Mouse (Mus musculus): ENCODE data around the gene Rap1a.

Gene Rap1a

DNA sequence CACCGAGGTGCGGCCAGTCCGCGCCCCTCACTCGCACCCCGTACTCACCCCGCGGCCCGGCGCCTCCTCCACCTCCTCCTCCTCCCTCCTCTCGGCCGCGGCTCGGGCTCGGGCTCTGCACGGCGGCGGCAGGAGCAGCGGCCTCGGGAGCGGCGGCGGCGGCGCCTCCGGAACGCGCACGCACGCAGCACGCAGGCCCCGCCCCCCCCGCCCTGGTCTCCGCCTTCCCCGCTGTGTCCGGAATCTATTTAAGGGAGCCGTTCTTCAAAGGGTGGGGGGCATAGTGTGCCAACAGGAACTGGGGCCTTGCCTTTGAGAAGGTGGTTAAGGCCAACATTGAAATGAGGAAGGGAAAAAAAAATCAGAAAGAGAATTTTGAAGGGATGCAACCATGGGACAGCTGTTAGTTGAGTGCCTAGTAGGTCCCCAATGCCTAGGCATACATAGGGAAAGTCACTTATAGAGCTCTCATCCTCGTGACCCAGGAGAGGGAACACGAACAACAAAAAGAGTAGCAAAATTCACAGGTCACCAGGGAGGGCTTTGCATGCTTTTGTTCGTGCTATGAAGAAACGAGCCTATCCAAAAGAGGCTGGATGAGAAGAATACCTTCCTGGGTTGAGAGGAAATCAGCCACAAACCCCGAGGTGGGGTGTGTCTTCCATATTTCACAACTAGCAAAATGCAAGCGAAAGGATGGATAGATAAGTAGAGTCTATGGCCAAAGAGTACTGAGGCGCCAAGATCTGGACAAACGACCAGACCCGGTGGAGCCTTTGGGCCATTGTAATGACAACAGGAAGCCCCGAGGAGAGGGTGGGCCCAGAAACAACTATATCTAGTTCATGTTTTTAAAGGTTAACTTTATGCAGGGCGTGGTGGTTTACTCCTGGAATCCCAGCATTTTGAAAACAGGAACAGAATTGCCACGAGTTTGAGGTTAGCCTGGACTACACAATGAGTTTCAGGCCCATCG lies at the start of gene Rap1a:
TSS of gene Rap1a (minus strand) at position 146 of the 976 bp plus-strand sequence.
- DNase-seq (ENCODE audit: low read depth, low spot score): peak; percentile 85

DNA sequence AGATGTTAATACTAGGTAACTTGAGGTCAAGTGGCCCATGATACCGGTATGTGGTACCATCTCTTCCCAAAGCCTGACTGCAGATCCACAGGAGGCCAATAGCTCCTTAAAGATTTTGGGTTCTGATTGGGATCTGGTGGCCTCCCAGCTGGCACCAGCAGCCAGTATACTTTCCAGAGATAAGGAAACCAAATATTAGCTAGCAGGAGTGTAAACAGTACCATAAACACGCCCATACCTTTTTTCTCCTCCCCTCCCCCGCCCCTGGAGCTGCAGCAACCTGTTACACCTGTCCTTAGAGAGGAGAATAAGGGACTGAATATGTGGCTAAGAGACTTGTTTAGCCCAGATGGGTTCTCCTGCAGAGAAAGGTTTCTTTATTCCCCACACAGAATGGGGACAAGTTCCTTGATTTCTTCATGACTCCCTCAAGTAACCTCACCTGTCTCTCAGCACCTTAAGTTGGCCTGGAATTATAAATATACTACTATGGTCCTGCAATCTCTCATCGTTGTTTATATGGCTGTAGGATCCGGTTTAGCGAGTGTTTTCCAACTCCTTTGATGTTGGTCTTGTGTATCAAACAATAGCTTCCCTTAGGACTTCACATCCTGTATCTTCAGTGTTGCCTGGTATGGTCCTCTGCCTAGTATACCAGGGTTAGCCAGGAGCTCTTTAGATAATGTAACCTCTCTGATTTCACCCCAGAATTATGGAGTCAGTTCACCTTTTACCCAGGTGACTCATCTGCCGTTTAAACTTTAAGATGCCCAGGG lies 45.3 kb upstream of the Rap1a start:
- no peak for DNase-seq (ENCODE audit: low read depth, low spot score)

DNA sequence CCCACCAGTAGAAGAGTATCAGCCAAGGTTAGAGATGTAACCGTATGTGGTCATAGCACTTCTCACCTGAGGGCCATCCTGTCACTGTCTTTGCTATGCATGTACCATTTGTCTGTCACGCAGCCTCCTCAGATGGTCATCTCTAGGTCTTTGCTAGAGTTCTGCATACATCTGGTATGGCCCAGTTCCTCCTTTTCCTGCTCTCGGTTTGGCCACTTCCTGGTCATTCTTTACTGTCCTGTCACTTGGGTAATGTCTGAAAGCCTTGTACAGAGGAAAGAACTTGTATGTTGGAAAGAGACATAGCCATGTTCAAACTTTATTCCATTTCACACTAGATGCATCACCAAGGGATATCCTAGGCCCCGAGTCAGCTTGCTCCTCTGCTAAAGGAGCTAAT lies 38.7 kb upstream of the Rap1a start:
- DNase-seq (ENCODE audit: low read depth, low spot score): no peak

DNA sequence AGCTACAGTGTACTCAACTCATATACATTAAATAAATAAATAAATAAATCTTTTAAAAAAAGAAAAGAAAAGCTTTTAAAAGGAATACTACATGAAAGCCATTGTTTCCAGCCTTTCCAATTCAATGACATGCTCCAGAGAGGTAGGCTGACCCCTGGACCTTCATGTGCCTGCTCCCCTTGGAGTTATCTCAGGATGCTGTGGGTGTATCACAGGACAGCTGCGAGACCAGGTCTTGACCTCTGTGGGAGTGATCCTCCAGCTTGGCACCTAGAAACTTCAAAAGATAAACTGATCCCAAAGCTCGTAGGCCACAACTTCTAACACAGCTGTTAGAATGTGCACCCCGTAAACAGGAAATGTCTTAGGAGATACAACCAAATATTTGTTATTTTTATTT lies 37.5 kb upstream of the Rap1a start:
- no peak for DNase-seq (ENCODE audit: low read depth, low spot score)

DNA sequence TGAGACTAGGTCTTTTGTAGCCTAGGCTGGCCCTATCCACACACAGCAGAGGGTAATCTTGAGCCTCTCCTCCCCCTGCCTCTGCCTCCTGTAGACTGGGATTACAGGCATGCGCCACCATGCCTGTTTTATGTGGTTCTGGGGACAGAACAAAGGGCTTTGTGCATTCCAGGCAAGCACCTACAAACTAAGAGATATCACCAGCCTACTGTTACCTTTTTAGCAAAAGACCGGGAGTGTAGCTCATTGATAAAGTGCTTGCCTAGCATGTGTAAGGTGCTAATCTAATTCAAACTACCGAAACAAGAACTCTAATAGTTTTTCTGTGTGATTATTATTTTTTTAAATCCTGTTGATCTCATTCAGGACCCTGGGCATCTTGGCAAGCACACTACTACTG lies 35.7 kb upstream of the Rap1a start:
- no peak for DNase-seq (ENCODE audit: low read depth, low spot score)

DNA sequence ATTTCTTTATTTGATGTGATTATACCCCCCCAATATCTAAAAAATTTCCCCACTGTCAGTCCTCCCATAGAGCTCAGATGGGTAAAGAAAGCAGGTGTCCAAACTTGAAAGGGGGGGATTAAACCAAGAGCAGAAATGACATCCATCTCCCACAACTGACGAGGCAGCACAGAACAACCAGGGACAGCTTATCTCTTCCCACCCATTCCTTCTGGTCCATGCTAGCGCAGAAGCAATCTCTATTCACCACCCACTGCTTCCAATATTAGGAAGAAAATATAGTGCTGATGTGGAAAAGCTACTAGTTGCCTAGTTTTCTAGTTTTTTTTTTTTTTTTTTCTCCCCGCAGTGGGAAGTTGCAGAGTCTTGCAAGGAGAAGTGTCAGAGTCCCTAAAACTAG lies 34.7 kb upstream of the Rap1a start:
- DNase-seq (ENCODE audit: low read depth, low spot score): no peak

DNA sequence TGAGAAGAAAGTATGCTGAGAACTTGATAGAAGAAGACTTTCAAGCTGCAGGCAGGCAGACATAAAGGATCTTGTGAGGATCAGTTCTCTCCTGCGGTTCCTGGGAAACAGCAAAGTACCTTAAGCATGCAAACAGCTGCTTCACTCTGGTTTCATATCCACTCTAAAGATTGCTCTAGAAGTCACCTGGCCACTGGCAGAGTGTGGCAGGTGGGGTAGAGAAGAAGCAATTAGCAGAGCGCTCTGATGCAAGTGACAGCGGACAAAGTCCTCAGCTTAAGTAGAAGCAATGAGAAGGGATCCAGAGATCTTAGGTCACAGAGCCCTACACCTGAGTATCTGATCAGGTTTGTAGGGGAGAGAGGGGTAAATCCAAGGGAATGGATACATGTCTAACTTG lies 30.4 kb upstream of the Rap1a start:
- peak; percentile 44 for DNase-seq (ENCODE audit: low read depth, low spot score)

DNA sequence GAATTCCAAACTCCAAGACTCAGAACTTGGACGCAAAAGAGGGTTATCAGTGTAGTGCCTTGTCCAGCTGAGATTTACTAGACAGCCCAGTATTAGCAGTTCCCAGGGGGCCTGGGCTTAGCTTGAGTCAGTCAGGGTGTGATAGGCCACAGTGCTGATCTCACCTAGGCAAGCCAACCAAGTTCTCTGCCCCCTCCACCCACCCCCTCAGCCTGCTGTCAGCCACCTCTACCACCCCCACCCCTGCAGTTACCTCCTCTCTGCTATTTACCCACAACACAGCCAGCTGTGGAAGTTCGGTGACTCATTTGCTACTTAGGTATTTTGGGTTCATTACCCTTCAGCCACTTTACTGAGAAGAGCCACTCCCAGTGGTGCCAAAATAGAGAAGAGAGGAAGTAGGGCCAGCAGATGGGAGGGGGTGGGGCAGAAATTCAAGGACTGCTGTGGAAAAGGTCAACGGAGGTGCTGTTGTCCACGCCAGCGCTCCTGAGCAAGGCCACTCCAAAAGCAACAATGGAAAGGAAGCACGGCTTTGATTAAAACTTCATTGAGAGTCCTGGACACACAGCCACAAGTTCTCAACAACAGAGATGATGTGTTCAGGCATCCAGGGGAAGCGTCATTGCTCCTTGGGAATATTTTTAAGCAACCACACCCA lies 24.5 kb upstream of the Rap1a start:
- peak; percentile 86 for DNase-seq (ENCODE audit: low read depth, low spot score)

DNA sequence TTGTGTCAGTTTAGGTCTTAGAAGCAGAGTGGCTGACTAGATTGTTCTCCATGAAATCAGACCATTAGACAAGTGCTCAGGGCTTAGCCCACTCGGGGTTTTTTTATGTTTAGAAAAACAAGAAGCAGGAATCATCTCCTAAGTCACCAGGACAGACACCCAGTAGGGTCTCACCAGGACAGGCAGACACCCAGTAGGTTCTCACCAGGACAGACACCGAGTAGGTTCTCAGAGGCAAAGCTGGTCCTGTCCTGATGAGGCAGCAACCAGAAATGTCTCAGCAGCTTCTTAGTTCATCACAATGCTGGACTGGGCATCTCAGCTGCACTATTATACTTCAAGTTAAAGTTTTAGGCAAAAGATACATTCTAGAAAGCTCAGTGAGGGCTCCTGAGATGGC lies 23.6 kb upstream of the Rap1a start:
- DNase-seq (ENCODE audit: low read depth, low spot score): peak; percentile 41

DNA sequence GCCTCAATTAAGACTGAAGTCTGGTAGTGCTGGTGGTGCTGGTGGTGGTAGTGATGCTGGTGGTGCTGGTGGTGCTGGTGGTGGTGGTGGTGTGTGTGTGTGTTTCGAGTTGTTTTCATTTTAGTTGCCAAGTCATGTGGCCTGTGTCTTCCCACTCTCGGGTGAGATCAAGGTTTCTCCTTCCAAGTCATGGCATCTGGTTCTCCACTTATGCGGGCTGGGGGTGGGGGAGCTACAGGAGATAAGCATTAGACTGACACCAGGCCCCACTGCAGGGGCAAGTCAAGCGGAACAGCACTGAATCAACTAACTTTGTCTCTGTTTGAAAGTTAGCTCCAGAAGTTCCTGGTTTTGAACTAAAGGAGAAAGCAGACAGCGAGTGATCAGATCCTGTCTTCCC lies 23.0 kb upstream of the Rap1a start:
- peak; percentile 54 for DNase-seq (ENCODE audit: low read depth, low spot score)

DNA sequence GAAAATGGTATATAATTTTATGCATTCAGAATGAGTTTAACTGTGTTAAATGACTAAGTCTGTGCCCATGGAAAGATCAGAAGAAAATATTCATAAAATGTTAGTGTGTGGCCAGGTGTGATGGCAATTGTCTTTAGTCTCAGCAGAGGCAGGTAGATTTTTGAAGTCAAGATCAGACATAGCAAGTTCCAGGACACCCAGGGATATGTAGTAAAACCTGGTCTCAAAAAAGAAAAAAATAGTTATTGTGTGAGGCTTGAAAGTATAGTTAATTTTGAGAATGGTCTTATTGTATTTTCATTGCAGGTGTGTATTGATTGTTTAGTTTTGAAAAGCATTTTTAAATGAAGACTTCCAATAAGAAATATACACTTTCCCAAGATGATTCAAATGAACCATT lies 22.5 kb upstream of the Rap1a start:
- DNase-seq (ENCODE audit: low read depth, low spot score): no peak

DNA sequence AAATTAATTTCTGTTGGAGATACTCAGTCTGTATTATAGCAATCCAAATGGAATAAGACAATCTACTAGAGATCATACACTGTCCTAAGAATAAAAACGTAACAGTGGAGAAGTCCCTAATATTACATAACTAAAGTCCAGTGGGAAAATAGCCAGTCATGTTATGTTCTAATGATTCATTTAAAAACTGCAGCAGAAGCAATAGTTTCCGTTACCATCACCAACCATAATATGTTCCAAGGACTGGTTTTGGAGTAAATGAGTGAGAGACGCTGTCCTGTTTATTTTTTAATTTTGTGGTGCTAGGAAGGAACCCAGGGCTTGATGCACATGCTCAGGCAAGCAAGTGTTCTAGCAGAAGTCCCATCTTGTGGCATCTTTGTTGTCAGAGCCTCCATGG lies 20.4 kb upstream of the Rap1a start:
- no peak for DNase-seq (ENCODE audit: low read depth, low spot score)

DNA sequence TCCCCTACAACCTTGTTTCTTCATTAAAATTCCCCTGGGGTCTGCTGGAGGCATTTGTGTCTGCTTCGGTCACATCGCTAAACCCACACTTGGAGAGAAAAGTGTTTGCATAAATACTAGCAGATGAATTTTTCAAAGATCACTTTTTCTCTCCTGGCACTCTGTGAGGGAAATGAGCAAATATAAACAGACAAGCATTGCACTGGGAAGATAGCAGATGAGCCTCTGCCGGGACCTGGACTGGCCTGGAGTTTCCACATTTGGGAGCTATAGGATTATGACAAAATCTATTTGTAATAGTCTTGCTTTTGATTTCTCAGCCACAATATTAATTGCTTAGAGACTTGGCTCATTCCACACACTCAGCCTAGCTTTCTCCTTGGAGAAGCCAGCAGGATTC lies 19.1 kb upstream of the Rap1a start:
- no peak for DNase-seq (ENCODE audit: low read depth, low spot score)

DNA sequence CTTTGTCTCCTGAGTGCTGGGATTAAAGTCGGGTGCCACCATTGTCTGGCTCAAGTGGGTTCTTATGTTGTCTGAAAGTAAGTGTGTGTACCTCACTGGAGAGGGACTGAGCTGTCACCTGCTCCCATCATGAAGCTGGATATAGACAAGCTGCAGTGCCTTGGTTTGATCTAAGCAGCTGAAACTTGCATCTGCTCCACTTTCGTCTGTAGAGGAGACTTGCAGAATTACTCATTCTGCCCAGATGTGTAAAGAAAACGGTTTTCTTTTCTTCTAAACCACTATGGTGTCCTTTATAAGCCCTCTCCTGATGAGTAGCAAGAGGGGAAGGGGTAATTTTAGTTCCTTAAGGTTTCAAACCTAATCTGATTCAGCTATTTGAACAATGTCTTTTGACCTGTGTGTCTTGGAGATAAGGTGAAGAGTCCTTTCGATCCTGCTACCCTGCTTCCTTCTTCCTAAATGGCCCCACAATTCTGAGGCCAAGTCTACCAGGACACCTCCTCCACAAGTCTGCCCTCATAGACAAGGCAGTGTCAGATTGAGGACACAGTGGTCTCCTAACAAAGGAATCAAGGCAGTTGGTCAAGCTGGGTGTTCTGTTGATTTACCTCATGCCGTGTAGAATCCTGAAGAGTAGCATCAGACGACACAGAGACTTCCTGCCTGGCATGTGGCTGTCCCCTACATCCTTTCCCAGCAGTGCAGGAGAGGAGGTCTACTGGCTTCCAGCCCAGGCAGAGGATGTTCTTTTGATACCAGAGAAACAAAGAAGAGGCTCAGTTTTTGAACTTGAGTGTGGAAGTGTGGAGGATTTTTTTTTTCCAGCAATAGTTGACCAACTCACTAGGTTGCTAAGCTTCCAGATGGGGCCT lies 17.2 kb upstream of the Rap1a start:
- DNase-seq (ENCODE audit: low read depth, low spot score): peak; percentile 82

DNA sequence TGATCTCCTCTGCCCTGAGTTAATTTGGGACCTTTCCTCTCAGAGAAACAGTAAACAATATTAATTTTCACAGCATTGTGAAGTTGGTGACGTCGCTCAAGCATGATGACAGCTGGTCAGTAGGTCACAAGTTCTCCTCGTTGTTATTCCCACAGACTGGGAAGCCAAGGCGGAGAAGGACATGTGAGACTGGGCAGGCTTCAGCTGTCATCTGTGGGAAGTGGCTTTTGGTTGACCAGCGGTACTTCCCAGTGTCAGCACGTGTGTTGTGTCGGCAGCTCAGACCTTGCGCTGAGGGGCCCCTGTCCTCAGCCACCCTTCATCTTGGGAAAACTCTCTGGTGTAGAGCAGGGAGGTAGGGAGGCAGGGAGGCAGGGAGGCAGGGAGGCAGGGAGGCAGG lies 15.0 kb upstream of the Rap1a start:
- DNase-seq (ENCODE audit: low read depth, low spot score): no peak

DNA sequence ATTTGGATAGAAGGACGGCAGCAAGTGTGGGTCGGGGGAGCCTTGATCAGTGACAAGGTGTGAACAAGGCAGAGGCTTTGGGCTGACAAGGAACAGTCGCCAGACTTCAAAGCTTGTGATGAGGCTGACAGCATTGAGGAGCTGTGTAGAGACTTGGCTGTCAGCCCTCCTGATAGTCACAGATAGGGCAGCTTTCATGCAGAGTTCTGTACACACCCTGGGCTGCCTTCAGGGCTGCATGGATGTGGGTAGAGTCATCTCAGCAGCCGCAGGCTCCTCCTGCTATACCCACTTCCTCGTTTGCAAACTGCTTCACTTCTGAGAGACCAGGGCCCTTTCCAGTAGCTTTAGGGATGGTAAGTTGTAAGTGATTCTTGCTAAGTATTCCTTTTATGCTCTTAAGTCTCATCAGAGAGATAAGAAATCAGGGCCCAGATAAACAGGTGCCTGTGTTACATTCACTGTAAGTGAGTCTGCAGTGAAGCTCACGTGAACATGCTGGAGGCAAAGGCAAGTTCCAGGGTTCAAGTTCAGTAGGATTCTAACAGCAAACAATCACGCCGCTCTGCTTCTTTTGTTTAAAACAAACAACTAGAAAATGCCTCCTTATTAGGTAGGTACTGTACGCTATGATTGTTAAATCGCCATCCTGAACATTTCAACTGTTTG lies 14.2 kb upstream of the Rap1a start:
- peak; percentile 75 for DNase-seq (ENCODE audit: low read depth, low spot score)

DNA sequence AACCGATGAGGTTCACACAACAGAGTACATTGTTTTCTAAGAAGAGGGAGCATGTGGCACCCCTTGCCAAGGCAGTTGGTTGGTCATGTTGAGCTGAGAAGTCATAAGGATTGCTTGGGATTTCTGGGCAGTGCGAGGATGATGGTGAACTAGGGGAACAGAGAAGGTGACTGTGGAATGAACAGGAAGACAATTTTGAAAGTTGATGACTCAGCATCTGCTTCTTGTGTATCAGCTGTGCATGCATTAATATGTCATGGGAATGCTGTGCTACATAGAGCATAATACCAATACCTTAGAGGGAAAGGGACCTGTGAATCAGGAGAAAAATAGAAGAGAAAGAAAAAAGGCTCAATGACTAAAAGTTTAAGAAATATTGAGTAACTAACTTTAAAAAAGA lies 10.0 kb upstream of the Rap1a start:
- no peak for DNase-seq (ENCODE audit: low read depth, low spot score)

DNA sequence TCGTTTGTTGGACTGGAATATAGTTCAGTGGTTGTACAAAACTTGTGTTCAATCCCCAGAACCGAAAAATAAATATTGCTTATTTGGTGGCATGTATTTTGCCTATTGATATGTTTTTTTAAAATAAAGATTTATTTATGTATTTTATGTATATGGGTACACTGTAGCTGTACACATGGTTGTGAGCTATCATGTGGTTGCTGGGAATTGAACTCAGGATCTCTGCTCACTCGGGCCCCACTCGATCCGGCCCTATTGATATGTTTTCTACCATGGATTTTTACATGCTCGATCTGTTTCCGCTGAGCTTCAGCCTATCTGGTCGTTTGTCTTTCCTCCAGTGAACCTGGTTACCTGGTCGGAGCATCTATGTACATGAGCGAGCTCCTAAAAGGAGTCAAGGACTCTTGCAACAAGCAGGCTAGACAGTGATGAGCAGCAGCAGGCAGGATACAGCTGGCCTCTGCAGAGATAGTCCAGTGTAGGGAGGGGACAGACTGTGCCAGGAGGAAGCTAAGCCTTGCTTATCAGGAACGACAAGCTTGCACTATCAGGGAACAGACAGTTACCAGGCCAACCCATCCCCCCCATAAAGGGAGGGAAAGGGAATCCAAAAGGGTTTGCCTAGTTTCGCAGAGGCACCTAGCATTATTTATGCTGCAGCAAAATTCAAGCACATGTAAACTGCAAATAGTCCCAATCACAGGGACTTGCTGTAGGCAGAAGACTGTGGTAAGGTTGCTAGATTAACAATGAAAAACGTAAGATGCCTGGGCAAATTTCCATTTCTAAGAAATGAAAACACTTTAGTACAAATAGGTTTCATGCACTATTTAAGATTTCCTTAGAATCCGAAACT lies 7.3 kb upstream of the Rap1a start:
- DNase-seq (ENCODE audit: low read depth, low spot score): no peak

DNA sequence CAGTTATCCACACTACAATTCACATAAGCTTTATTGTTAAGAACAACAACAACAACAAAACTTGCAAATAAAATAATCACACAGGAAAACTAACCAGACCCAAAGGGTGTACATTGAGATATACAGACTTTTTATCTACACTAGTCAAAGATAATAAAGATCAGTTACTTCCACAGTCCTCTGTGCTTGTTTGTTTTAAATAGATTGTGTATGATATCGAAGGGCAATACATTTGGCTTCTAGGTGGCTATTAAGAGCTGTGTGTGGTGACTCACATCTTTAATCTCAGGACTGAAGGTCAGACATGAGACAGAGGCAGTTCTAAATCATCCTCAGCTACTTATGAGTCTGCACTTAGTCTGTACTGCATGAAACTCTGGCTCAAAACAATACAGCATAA lies 6.5 kb upstream of the Rap1a start:
- no peak for DNase-seq (ENCODE audit: low read depth, low spot score)
